10 mouse cellular contexts compared by ENCODE assay signal in genomic region chr14:115092952-115093351, GRCm38 (mm10). TPM values are rescaled to one million over a fixed set of nuclear protein-coding genes. Genes with fewer than 3 reads are reported as not detected.
DNase-seq lines count a peak whose midpoint lies in the region; ATAC-seq and TF ChIP-seq lines count a peak whose summit lies in the region.
"Had no signal": no experiment of that assay in that cellular context is flagged by ENCODE, and none has a peak within 500 bp of the region (broad histone marks: within the 10 kb centered on the region; RNA-seq: fewer than 3 reads in every experiment).

No protein-coding gene starts in this region.

- no peak for DNase-seq in heart, postnatal 14 days
- no peak for DNase-seq in forebrain, postnatal 0 days
- no peak for DNase-seq in urinary bladder, postnatal 25 days (ENCODE audit: low spot score)
- DNase-seq in left cerebral cortex, postnatal 4 days = no peak
- DNase-seq: adrenal gland, adult 2 months had no signal

- peak overlapping the region; percentile 61 for H3K4me3 ChIP-seq in heart, embryonic 12.5 days
- H3K4me3 ChIP-seq in E14TG2a.4 (replicated peaks; ENCODE audit: low read length) = peak overlapping the region; percentile 90
- peak overlapping the region; percentile 72 for H3K4me3 ChIP-seq in forebrain, postnatal 0 days (ENCODE audit: low read depth, low read length)
- 0 out of 2 replicates have a peak overlapping the region, but pooled peaks have one; percentile 57 for H3K4me3 ChIP-seq in liver, embryonic 15.5 days (replicated peaks)

- ATAC-seq in heart, embryonic 12.5 days (ENCODE audit: insufficient number of reproducible peaks, low FRiP score) = no peak
- no peak for ATAC-seq in forebrain, postnatal 0 days
- no peak for ATAC-seq in liver, embryonic 15.5 days (ENCODE audit: insufficient read depth)
- no peak for ATAC-seq in activated CD4-positive, CD25-positive, alpha-beta regulatory T cell, adult 4 months

- intact Hi-C loops in heart, postnatal 14 days (cut with DNase I) = no loop called here
- intact Hi-C loops in left cerebral cortex, postnatal 4 days (cut with DNase I) = no loop called here

- H3K4me1 ChIP-seq in heart, embryonic 12.5 days (replicated peaks) = peaks cover 7% of the 10 kb centered on the region; the same call in 1 of the 2 replicates
- peaks cover 9% of the 10 kb centered on the region for H3K4me1 ChIP-seq in E14TG2a.4 (replicated peaks; ENCODE audit: low read depth, low read length)
- H3K4me1 ChIP-seq in forebrain, postnatal 0 days (ENCODE audit: insufficient read depth) = no peaks in the 10 kb centered on the region
- H3K4me1 ChIP-seq in liver, embryonic 15.5 days (replicated peaks) = peaks cover 8% of the 10 kb centered on the region

- H3K36me3 ChIP-seq in heart, embryonic 12.5 days = no peaks in the 10 kb centered on the region
- no peaks in the 10 kb centered on the region for H3K36me3 ChIP-seq in E14TG2a.4 (ENCODE audit: insufficient read depth, low read length)
- no peaks in the 10 kb centered on the region for H3K36me3 ChIP-seq in forebrain, postnatal 0 days (ENCODE audit: insufficient read depth)
- no peaks in the 10 kb centered on the region for H3K36me3 ChIP-seq in liver, embryonic 15.5 days (replicated peaks)

- peaks cover 36% of the 10 kb centered on the region for H3K27me3 ChIP-seq in heart, embryonic 12.5 days (replicated peaks)
- peaks cover 56% of the 10 kb centered on the region for H3K27me3 ChIP-seq in E14TG2a.4 (ENCODE audit: insufficient read depth, low read length)
- H3K27me3 ChIP-seq in forebrain, postnatal 0 days (ENCODE audit: insufficient read depth, low read length) = peaks cover 27% of the 10 kb centered on the region
- peaks cover 46% of the 10 kb centered on the region for H3K27me3 ChIP-seq in liver, embryonic 15.5 days

- no peak for TF ChIP-seq CTCF in E14TG2a.4 (conservative IDR thresholded peaks at IDR 0.05; ENCODE audit: low read length)
- no peak for TF ChIP-seq CTCF in forebrain, postnatal 0 days (IDR thresholded peaks at IDR 0.05; ENCODE audit: low read depth)

- peak overlapping the region; percentile 99 for H3K4me2 ChIP-seq in heart, embryonic 12.5 days
- H3K4me2 ChIP-seq in forebrain, postnatal 0 days (ENCODE audit: low read depth) = peak overlapping the region; percentile 97
- no peak overlapping the region; the same call in 1 of the 2 replicates for H3K4me2 ChIP-seq in liver, embryonic 15.5 days

- H3K27ac ChIP-seq in heart, embryonic 12.5 days (ENCODE audit: poor library complexity, severe bottlenecking) = no peak overlapping the region
- H3K27ac ChIP-seq in forebrain, postnatal 0 days (ENCODE audit: low read depth, low read length) = no peak overlapping the region
- no peak overlapping the region for H3K27ac ChIP-seq in liver, embryonic 15.5 days (replicated peaks)

- WGBS in heart, embryonic 12.5 days = 21% methylated on average over 6 of the region's 6 CpGs
- 27% methylated on average over 6 of the region's 6 CpGs for WGBS in forebrain, postnatal 0 days
- WGBS in liver, embryonic 15.5 days (ENCODE audit: insufficient replicate concordance) = 22% methylated on average over 6 of the region's 6 CpGs

- peak overlapping the region; percentile 67; the same call in 1 of the 2 replicates for H3K9ac ChIP-seq in heart, embryonic 12.5 days
- peak overlapping the region; percentile 49; the same call in 1 of the 2 replicates for H3K9ac ChIP-seq in forebrain, postnatal 0 days
- no peak overlapping the region for H3K9ac ChIP-seq in liver, embryonic 15.5 days

- H3K9me3 ChIP-seq in heart, embryonic 12.5 days (replicated peaks) = no peaks in the 10 kb centered on the region
- no peaks in the 10 kb centered on the region for H3K9me3 ChIP-seq in E14TG2a.4 (ENCODE audit: low read length)
- H3K9me3 ChIP-seq in forebrain, postnatal 0 days (ENCODE audit: low read length) = no peaks in the 10 kb centered on the region
- H3K9me3 ChIP-seq in liver, embryonic 15.5 days (replicated peaks) = no peaks in the 10 kb centered on the region

RNA-seq across cellular contexts. Expression of gene Gpc5, which starts 0.9 kb away (rescaled TPM):
- 0.53 and 0.57 TPM in 2 replicates for polyA plus RNA-seq in heart, embryonic 12.5 days (2016; fragmentation: Nextera tagmentation; extraction: Ambion mirVana)
- total RNA-seq in heart, postnatal 14 days (2021) = not detected
- total RNA-seq in forebrain, postnatal 0 days (2014; rRNA removed) = 8.7 and 10.4 TPM in 2 replicates
- polyA plus RNA-seq in forebrain, postnatal 0 days (2015; fragmentation: Nextera tagmentation; extraction: Ambion mirVana) = 8.0 and 8.2 TPM in 2 replicates
- not detected in 2 replicates for polyA plus RNA-seq in liver, embryonic 15.5 days (2015; fragmentation: Nextera tagmentation; extraction: Ambion mirVana)
- polyA plus RNA-seq in activated CD4-positive, CD25-positive, alpha-beta regulatory T cell, adult 4 months (2017; shearing (Covaris generic)) = not detected
- total RNA-seq in left cerebral cortex, postnatal 4 days (2021) = 10 to 100 TPM; 26.6 to 31.1 TPM
- polyA plus RNA-seq: C2C12 had no signal
